Mouse (Mus musculus) intestine, embryonic 15.5 days (tissue): ENCODE data around the gene Bdp1. TPM values are rescaled to one million over a fixed set of nuclear protein-coding genes. Genes with fewer than 3 reads are reported as not detected.

Experiments
- ATAC-seq: fragments of 200-750 bp; cut with Nextera tagmentation; 2 replicates; pipeline ENCODE4 v1.8.0; 2017; ENCODE audit warnings: moderate TSS enrichment, moderate library complexity
- H3K27ac ChIP-seq: fragments of 300-500 bp; sonication (generic); 2 replicates; pipeline ENCODE4 v1.5.1; 2015; ENCODE audit warnings: mild to moderate bottlenecking, inconsistent platforms
- H3K27me3 ChIP-seq: fragments of 300-500 bp; sonication (generic); replicated peaks from 2 replicates; pipeline ENCODE4 v1.6.1; 2015; ENCODE audit warnings: inconsistent platforms
- H3K36me3 ChIP-seq: fragments of 300-500 bp; sonication (generic); 2 replicates; pipeline ENCODE4 v1.6.1; 2015; ENCODE audit warnings: inconsistent platforms
- H3K4me1 ChIP-seq: fragments of 300-500 bp; sonication (generic); replicated peaks from 2 replicates; pipeline ENCODE4 v1.6.1; 2015; ENCODE audit warnings: inconsistent platforms
- H3K4me2 ChIP-seq: fragments of 300-500 bp; sonication (generic); replicated peaks from 2 replicates; pipeline ENCODE4 v1.6.1; 2015; ENCODE audit warnings: mild to moderate bottlenecking, inconsistent platforms
- H3K4me3 ChIP-seq: fragments of 300-500 bp; sonication (generic); replicated peaks from 2 replicates; pipeline ENCODE4 v1.5.1; 2015; ENCODE audit warnings: inconsistent platforms
- H3K9ac ChIP-seq: fragments of 300-500 bp; sonication (generic); 2 replicates; pipeline ENCODE4 v1.6.1; 2015; ENCODE audit warnings: inconsistent platforms
- H3K9me3 ChIP-seq: fragments of 300-500 bp; sonication (generic); 2 replicates; pipeline ENCODE4 v1.6.1; 2016; ENCODE audit warnings: inconsistent platforms
- WGBS: fragments of 180-500 bp; shearing (Covaris S2); methylation state at CpG from one replicate; pipeline ENCODE4 v1.1.7; 2015; 5-methylcytosine and 5-hydroxymethylcytosine counted together
- polyA plus RNA-seq: library from polyadenylated mRNA; unstranded; fragments of >200 nt; fragmentation: Nextera tagmentation; extraction: Ambion mirVana; gene quantifications from 2 replicates; pipeline ENCODE4 v1.2.1, GENCODE M21; 2015

The Bdp1 gene
- 28.8 and 36.7 TPM in 2 replicates for polyA plus RNA-seq

DNA sequence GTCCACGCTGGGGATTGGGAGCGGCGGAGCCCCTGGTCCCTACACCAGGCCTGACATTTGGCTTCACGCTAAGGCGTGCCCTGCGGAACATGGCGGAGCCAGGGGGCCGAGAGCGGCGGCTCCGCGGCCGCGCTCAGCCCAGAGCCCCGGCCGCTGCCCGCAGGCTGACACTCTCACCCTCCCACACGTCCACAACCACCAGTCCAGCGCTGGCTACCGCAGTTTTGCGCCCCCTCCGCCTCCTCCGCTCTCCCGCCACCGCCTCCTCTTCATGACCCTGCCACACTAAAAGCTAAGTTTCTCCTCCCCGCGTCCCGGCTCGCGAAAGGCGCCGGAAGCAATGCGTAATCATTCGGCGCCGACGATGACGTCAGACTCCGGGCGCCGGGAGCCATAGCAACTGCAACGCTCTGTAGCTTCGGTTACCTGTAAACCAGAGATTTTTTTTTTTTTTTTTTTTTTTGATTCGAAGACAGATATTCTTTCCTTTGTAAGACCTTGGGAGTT is at the start of gene Bdp1:
Bdp1 (minus strand) TSS at position 323 of the 507 bp plus-strand sequence.
- Histone ChIP-seq H3K4me3 (peak within 1 kb of the TSS; percentile 94), H3K9me3 (no peaks in the 10 kb centered on the region), H3K36me3 (no peaks in the 10 kb centered on the region), H3K4me1 (peaks cover 12% of the 10 kb centered on the region), H3K9ac (peak within 1 kb of the TSS; percentile 95), H3K27me3 (no peaks in the 10 kb centered on the region), H3K4me2 (peak within 1 kb of the TSS; percentile 73), H3K27ac (peak within 1 kb of the TSS; percentile 82)
- ATAC-seq, result peak; percentile 78
- WGBS, result under 1% methylated on average over 44 of the region's 44 CpGs

DNA sequence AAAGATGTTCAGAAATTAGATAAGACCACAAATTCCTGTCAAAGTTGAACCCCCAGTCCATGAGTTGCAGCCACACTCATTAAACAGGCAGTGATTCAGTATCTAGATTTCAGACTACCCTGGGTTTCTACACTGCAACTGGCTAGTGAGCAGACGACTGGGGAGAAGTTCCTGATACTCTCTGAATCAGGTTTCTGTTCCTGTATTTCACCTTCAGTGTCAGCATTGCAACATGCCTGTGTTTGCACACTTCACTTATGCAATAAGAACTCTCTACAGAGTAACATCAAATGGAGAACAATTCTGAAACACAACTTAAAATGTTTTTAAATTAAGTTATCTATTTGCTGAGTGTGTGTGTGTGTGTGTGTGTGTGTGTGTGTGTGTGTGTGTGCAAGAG is 48.8 kb upstream of the Bdp1 start:
- Histone ChIP-seq H3K4me2 (no peak overlapping the region), H3K36me3 (no peaks in the 10 kb centered on the region), H3K27me3 (no peaks in the 10 kb centered on the region), H3K9ac (no peak overlapping the region), H3K9me3 (no peaks in the 10 kb centered on the region), H3K27ac (no peak overlapping the region), H3K4me3 (no peak overlapping the region), H3K4me1 (no peaks in the 10 kb centered on the region)
- WGBS, result 48% methylated on average over 1 of the region's 1 CpGs
- no peak for ATAC-seq

DNA sequence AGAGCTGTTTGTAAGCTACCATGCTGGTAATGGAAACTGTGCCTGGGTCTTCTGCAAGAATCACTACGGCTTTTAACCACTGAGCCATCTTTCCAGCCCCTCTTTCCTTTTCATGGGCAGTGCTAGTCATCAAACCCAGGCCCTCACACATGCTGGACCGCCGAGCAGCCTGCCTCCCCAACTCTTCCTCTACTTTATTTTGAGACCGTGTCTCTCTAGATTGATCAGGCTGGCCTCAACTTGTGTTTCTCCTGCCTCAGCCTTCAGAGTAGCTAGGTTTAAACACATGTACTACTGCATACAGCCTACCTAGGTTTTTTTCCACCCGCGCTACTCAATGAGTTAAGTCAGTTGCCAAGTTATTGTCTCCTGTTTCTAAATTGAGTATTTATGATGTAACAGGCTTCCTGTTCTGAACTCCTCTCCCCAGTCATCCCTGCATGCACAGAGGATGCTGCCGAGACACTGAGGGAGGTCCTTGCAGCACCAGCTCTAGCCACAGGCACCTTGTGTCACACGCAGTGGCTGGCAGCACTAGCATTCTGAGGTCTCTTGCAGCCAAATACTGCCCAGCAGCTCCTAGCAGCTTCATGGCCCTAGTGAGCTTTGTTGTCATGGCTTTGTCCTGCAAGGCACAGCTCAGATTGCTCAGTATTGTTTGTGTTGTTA is 37.9 kb upstream of the Bdp1 start:
- H3K27me3 ChIP-seq, result no peaks in the 10 kb centered on the region
- no peak overlapping the region for H3K4me2 ChIP-seq
- H3K9me3 ChIP-seq, result no peaks in the 10 kb centered on the region
- no peaks in the 10 kb centered on the region for H3K4me1 ChIP-seq
- H3K27ac ChIP-seq, result no peak overlapping the region
- WGBS, result 78% methylated on average over 8 of the region's 8 CpGs
- no peak overlapping the region for H3K4me3 ChIP-seq
- no peak overlapping the region for H3K9ac ChIP-seq
- H3K36me3 ChIP-seq, result peaks cover 5% of the 10 kb centered on the region; the same call in 1 of the 2 replicates
- ATAC-seq, result no peak

DNA sequence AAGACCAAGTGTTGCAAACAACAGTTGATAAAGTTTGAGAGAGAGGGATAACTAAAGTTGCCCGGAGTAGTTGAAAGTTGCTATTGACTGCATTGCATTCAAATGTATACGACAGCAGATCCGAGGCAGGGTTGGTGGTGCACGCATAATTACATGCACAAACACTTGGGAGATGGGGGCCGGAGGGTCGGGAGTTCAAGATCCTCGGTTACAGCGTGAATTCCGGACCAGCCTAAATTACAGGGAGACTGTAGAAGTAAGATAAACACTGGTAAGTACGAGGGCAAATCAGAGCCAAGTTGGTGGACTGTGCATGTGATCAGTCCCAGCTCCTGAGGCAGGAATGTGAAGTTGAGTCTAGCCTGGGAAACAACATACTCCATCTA is 21.4 kb upstream of the Bdp1 start:
- ATAC-seq, result peak; percentile 20; the same call in 1 of the 2 replicates

DNA sequence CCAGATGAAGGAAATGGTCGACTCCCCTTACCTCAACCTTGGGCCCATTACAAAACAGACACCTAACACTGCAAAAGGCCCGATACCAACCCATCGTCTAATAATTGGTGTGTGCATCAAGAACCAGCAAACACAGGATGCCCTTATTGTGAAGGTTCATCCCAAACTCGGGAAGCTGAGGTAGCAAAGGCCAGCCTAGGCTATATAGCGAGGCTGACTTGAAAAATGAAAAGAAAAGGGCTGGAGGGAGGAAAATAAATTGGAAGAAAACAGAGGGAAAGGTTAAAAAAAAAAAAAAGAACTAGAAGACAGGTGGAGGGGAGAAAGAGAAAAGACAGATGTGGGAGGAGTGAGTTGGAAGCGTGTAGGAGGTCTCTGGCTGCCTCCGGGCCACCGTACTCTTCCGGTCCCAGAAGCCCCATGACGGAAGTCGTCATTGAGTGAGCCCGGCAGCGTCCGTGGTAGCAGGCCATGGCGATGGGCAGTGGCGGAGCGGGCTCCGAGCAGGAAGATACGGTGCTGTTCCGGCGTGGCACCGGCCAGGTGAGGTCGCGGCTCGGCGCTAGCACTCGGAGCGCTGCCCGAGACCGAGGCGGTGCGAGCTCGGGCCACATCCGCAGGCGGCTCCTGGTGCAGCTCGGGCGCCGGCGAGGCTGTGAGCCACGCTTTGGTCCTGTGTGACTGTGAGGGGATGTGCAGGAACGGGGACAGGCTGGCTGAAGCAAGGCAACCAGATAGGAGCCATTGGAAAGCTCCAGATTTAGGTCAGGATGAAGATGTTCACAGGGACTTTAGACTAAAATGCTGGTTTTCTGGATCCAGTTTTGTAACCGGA is 20.8 kb upstream of the Bdp1 start, which contains the start of gene Smn1:
Smn1 (plus strand) TSS at position 430 of the 835 bp plus-strand sequence.
- Histone ChIP-seq H3K4me3 (peak within 1 kb of the TSS; percentile 93), H3K4me2 (peak within 1 kb of the TSS; percentile 76), H3K36me3 (peaks cover 9% of the 10 kb centered on the region; the same call in 1 of the 2 replicates), H3K27me3 (no peaks in the 10 kb centered on the region), H3K9me3 (no peaks in the 10 kb centered on the region), H3K27ac (no peak within 1 kb of the TSS), H3K4me1 (peaks cover 9% of the 10 kb centered on the region), H3K9ac (peak within 1 kb of the TSS; percentile 87)
- ATAC-seq, result peak; percentile 99
- 4% methylated on average over 42 of the region's 42 CpGs for WGBS

More for the DNA sequence above, 21.4 kb upstream of the Bdp1 start:
- 2% methylated on average over 10 of the region's 10 CpGs for WGBS
- Histone ChIP-seq H3K4me3 (peak overlapping the region; percentile 93), H3K4me2 (peak overlapping the region; percentile 76), H3K27me3 (no peaks in the 10 kb centered on the region), H3K36me3 (peaks cover 9% of the 10 kb centered on the region; the same call in 1 of the 2 replicates), H3K9ac (peak overlapping the region; percentile 87), H3K4me1 (peaks cover 9% of the 10 kb centered on the region), H3K27ac (no peak overlapping the region), H3K9me3 (no peaks in the 10 kb centered on the region)

DNA sequence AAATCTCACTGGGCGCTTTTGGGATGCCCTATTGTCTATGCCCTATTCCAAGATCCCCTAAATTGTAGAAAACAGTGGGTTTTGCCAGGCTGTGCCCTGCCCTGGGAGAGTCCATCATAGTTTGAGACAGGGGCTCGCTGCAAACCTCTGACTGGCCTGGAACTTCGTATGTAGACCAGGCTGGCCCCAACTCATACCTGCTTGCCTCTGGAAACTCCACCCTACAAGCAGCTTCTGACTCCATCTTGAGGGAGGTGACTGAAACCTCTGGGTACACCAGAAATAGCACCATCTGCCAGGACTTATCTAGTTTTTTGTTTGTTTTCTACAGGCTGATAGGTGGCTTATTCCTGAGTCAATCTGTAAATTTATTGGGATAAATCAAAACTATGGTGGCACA is 20.1 kb upstream of the Bdp1 start:
- Histone ChIP-seq H3K4me1 (peaks cover 9% of the 10 kb centered on the region), H3K36me3 (peaks cover 9% of the 10 kb centered on the region; the same call in 1 of the 2 replicates), H3K27ac (no peak overlapping the region), H3K4me3 (peak overlapping the region; percentile 93; the same call in 1 of the 2 replicates), H3K4me2 (peak overlapping the region; percentile 76), H3K27me3 (no peaks in the 10 kb centered on the region), H3K9me3 (no peaks in the 10 kb centered on the region), H3K9ac (no peak overlapping the region)
- 83% methylated on average over 3 of the region's 3 CpGs for WGBS
- peak; percentile 34; the same call in 1 of the 2 replicates for ATAC-seq

DNA sequence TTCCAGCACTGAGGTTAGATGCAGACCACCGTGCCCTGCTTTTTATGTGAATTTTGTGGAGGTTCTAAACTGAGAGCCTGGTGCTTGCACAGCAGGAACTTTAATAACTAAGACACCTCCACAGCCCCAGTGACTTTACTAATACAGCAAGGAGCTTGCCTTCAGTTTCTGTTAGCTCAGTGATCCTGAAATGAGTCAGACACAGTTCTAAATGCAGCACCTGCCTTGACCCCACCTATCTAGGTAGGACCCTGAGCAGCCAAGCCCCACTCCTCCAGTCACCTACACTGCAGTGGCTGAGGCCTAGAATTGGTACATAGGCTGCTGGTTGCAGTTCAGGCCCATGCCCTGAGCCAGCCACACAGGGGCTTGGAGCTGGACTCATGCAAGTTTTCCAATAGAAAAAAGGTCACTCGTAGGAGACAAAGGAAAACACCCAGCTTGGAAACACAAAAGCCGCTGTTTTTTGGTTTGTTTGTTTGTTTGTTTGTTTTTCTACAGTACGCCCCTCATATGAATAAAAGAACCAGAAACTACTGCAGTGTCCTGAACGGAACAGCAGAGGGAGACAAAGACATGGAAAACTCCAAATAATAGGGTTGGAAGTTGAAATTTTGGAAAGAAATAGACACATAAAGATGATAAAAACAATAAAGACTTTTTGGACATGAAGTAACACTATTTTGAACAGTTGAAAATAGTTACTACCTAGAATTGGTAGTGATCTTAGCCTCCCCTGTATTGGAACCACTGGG is 8.5 kb upstream of the Bdp1 start:
- Histone ChIP-seq H3K27me3 (no peaks in the 10 kb centered on the region), H3K4me3 (no peak overlapping the region), H3K4me2 (no peak overlapping the region), H3K9ac (no peak overlapping the region), H3K4me1 (0 out of 2 replicates have a peak, but pooled peaks cover 7% of the 10 kb centered on the region), H3K36me3 (no peaks in the 10 kb centered on the region), H3K9me3 (no peaks in the 10 kb centered on the region), H3K27ac (no peak overlapping the region)
- no peak for ATAC-seq
- 43% methylated on average over 5 of the region's 5 CpGs for WGBS

DNA sequence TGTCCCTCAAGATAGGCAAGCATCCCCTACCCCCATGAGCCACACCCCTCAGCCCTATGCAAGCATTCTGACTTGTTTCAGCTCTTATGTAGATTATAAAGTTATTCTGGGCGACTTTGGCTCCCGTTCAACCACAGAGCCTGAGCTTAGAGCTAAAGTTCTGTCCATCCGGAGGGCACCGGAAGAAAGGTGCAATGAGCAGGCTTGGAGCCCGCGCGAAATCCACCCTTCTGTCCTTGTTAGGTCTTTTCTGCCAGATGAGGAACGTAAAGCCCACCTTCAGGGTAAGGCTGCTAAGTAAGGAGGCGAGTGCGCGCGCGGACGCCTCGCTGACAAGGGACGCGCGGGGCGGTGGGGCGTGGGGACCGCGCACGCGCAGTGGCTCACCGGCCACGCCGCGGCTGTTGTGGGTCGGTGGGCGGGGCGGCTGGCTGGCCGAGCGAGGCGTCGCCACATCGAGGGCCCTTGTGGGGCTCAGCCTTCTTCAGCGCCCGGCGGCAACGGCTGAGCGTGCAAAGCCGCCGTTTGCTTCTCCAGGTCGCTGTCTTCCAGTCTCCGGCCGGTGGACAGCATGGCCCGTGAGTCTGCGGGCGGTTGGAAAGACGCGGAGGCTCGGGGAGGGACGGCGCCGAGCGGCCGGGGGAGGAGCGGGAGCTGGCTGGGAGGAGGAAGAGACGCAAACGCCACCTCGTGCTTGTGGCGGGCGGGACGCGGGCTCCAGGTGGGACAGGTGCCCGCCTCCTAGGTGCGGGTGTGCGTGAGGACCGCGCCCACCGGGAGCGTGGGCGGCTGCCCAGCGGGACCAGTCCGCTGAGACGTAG is 4.0 kb upstream of the Bdp1 start, which contains the start of gene Serf1:
Serf1 (plus strand) TSS at position 361 of the 821 bp plus-strand sequence.
- 0 out of 2 replicates have a peak, but pooled peaks cover 9% of the 10 kb centered on the region for H3K4me1 ChIP-seq
- peak within 1 kb of the TSS; percentile 92 for H3K4me2 ChIP-seq
- peak; percentile 87 for ATAC-seq
- H3K27me3 ChIP-seq, result no peaks in the 10 kb centered on the region
- H3K9ac ChIP-seq, result peak within 1 kb of the TSS; percentile 73
- H3K36me3 ChIP-seq, result no peaks in the 10 kb centered on the region
- H3K9me3 ChIP-seq, result no peaks in the 10 kb centered on the region
- H3K27ac ChIP-seq, result peak within 1 kb of the TSS; percentile 73
- under 1% methylated on average over 70 of the region's 76 CpGs for WGBS
- H3K4me3 ChIP-seq, result peak within 1 kb of the TSS; percentile 79

DNA sequence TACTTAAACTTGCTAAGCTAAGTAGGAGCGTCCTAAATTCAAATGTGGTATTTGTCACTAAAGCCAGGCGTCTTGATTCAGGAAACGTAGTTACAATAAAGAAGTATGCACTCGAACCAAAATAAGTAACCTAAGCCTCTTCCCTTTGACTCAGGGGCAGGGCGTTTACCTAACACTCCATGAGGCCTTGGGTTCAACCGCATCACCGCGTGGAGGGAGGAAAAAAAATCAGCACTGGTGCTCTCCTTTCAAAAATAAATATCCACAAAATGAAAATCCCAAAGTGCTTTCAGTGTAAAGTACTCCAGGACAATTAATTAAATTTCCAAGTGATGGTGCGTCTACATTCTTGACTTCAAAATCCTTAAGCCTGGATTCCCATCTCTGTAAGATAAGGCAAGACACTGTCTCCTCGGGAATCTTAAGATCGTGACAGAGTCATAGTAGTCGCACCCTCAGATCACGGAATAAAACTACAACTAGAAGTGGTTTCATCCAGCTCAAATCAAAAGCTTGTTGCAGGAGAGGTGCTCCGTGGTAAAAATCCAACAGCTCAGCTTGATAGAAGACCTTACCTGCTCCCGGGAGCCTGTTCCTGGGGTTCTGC is 715 bp downstream of the Bdp1 start:
- 0 out of 2 replicates have a peak, but pooled peaks have one; percentile 2 for ATAC-seq
- WGBS, result 4% methylated on average over 15 of the region's 15 CpGs
- peaks cover 12% of the 10 kb centered on the region for H3K4me1 ChIP-seq
- H3K9me3 ChIP-seq, result no peaks in the 10 kb centered on the region
- H3K9ac ChIP-seq, result peak overlapping the region; percentile 95
- peak overlapping the region; percentile 73 for H3K4me2 ChIP-seq
- H3K36me3 ChIP-seq, result 0 out of 2 replicates have a peak, but pooled peaks cover 3% of the 10 kb centered on the region
- peak overlapping the region; percentile 94 for H3K4me3 ChIP-seq
- peak overlapping the region; percentile 82 for H3K27ac ChIP-seq
- H3K27me3 ChIP-seq, result no peaks in the 10 kb centered on the region

DNA sequence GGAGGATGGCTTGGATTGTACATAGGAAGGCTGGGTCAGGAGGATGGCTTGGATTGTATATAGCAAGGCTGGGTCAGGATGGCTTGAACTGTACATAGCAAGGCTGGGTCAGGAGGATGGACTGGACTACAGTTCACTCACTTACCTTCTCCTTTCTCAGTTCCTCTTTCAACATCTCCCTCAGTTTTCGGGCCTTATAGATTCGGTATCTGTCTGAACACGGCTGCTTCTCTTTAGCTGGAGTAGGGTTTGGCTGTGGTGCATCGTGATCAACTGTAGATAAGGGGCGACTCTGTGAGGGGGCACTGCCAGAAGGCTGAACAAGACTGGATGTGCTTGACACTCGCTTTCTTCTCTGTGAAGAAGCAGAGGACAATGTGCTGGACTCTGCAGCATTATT is 5.1 kb downstream of the Bdp1 start:
- no peak for ATAC-seq
- Histone ChIP-seq H3K4me3 (no peak overlapping the region), H3K27me3 (no peaks in the 10 kb centered on the region), H3K9ac (no peak overlapping the region), H3K9me3 (no peaks in the 10 kb centered on the region), H3K36me3 (peaks cover 17% of the 10 kb centered on the region), H3K4me1 (peaks cover 7% of the 10 kb centered on the region), H3K27ac (no peak overlapping the region), H3K4me2 (no peak overlapping the region)
- WGBS, result 88% methylated on average over 6 of the region's 6 CpGs

DNA sequence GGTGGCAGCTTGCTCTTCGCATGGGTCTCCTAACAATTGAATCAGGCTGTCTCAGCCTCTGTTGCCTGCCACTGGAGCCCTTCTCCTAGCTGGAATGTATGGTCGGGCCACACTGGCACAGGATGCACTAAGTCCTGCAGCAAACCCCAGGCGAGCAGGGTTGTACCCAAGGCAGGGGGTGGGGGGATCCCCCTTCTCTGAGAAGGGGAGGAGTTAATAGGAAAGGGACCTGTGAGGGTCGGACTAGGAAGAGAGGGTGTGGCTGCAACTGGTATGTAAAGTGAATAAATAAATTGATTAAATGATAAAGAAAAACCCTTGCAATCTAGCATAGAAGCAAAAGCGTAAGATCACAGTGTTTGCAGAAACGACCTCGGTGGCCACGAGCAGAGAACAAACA is 32.4 kb downstream of the Bdp1 start:
- Histone ChIP-seq H3K4me1 (no peaks in the 10 kb centered on the region), H3K27ac (no peak overlapping the region), H3K4me2 (no peak overlapping the region), H3K9ac (no peak overlapping the region), H3K4me3 (no peak overlapping the region), H3K9me3 (no peaks in the 10 kb centered on the region), H3K27me3 (no peaks in the 10 kb centered on the region), H3K36me3 (peaks cover 26% of the 10 kb centered on the region)
- WGBS, result 84% methylated on average over 8 of the region's 8 CpGs
- ATAC-seq, result no peak
